Mouse (Mus musculus) thymus, adult 2 months (tissue): ENCODE measurements around the gene 4930523C07Rik. TPM values are rescaled to one million over a fixed set of nuclear protein-coding genes. Genes with fewer than 3 reads are reported as not detected.
A peak's percentile ranks its signal among the peaks of the same experiment; 100 is the strongest.

ENCODE experiments used
- DNase-seq: peaks from one replicate; pipeline ENCODE4 v3.0.0; 2021
- H3K27ac ChIP-seq: fragments of 200-500 bp; 2 replicates; pipeline ENCODE4 v1.5.1; 2012; ENCODE audit warnings: low read length, control low read depth; ENCODE audit not compliant: control insufficient read depth, insufficient read depth
- H3K27me3 ChIP-seq: fragments of 200-500 bp; 2 replicates; pipeline ENCODE4 v1.6.1; 2012; ENCODE audit warnings: mild to moderate bottlenecking, low read length, moderate library complexity, mixed read lengths; ENCODE audit not compliant: control insufficient read depth, insufficient read depth
- H3K36me3 ChIP-seq: fragments of 200-500 bp; 2 replicates; pipeline ENCODE4 v1.6.1; 2012; ENCODE audit warnings: mild to moderate bottlenecking, low read length, moderate library complexity; ENCODE audit not compliant: control insufficient read depth, insufficient read depth
- H3K4me1 ChIP-seq: fragments of 200-500 bp; replicated peaks from 2 replicates; pipeline ENCODE4 v1.6.1; 2012; ENCODE audit warnings: low read length; ENCODE audit not compliant: control insufficient read depth, insufficient read depth
- H3K4me3 ChIP-seq: fragments of 200-500 bp; 2 replicates; pipeline ENCODE4 v1.5.1; 2012; ENCODE audit warnings: mild to moderate bottlenecking, low read length, control low read depth, moderate library complexity; ENCODE audit not compliant: control insufficient read depth, insufficient read depth
- CTCF ChIP-seq: fragments of 200-500 bp; IDR thresholded peaks from 2 replicates; pipeline ENCODE4 v1.5.1; 2012; ENCODE audit warnings: mild to moderate bottlenecking, control low read depth, low read length, moderate library complexity, borderline replicate concordance; ENCODE audit not compliant: control insufficient read depth, poor library complexity, insufficient read depth; ENCODE audit errors: extremely low read depth
- POLR2A ChIP-seq: fragments of 200-500 bp; IDR thresholded peaks from 2 replicates; pipeline ENCODE4 v1.6.1; 2012; ENCODE audit warnings: mild to moderate bottlenecking, low read length, control low read depth, moderate library complexity; ENCODE audit not compliant: control insufficient read depth, poor library complexity, insufficient read depth; ENCODE audit errors: extremely low read depth
- WGBS: fragments of 180-500 bp; shearing (Covaris S2); methylation state at CpG from one replicate; pipeline ENCODE4 v1.1.7; 2018; 5-methylcytosine and 5-hydroxymethylcytosine counted together
- polyA plus RNA-seq: library from polyadenylated mRNA; depleted of rRNA; stranded (reverse); fragments of >200 nt; gene quantifications from 2 replicates; pipeline ENCODE4 v1.2.3, GENCODE M21; 2012

Gene 4930523C07Rik
- polyA plus RNA-seq, 1 experiment: 25.8 TPM

- 46% methylated on average over 3 of the region's 3 CpGs for WGBS
- DNase-seq: no peak
- Histone ChIP-seq H3K36me3 (no peaks in the 10 kb centered on the region), H3K4me3 (peak overlapping the region; percentile 94), H3K27me3 (no peaks in the 10 kb centered on the region), H3K4me1 (peaks cover 29% of the 10 kb centered on the region), H3K27ac (peak overlapping the region; percentile 86)
- no peak for TF ChIP-seq POLR2A
- no peak for TF ChIP-seq CTCF
Observed at GRCm38 (mm10) chr1:160045056-160045715, 1.0 kb downstream of the 4930523C07Rik start.

- Histone ChIP-seq H3K4me1 (peaks cover 26% of the 10 kb centered on the region), H3K36me3 (no peaks in the 10 kb centered on the region), H3K27me3 (no peaks in the 10 kb centered on the region), H3K27ac (no peak overlapping the region; the same call in 1 of the 2 replicates), H3K4me3 (no peak overlapping the region)
- no peak for DNase-seq
- 52% methylated on average over 5 of the region's 5 CpGs for WGBS
- no peak for TF ChIP-seq POLR2A
- no peak for TF ChIP-seq CTCF
Observed at GRCm38 (mm10) chr1:160045971-160046370, 1.8 kb downstream of the 4930523C07Rik start.

- peaks cover 26% of the 10 kb centered on the region for H3K4me1 ChIP-seq
- WGBS: 78% methylated on average over 4 of the region's 4 CpGs
- H3K36me3 ChIP-seq: no peaks in the 10 kb centered on the region
- no peak overlapping the region; the same call in 1 of the 2 replicates for H3K27ac ChIP-seq
- H3K4me3 ChIP-seq: no peak overlapping the region
- DNase-seq: no peak
- no peaks in the 10 kb centered on the region for H3K27me3 ChIP-seq
- TF ChIP-seq CTCF: no peak
- TF ChIP-seq POLR2A: no peak
Observed at GRCm38 (mm10) chr1:160046786-160047185, 2.6 kb downstream of the 4930523C07Rik start.

- Histone ChIP-seq H3K27ac (no peak overlapping the region), H3K4me3 (no peak overlapping the region), H3K4me1 (peaks cover 29% of the 10 kb centered on the region), H3K36me3 (no peaks in the 10 kb centered on the region), H3K27me3 (no peaks in the 10 kb centered on the region)
- no peak for TF ChIP-seq CTCF
- TF ChIP-seq POLR2A: no peak
- DNase-seq: no peak
- WGBS: 83% methylated on average over 7 of the region's 7 CpGs
Observed at GRCm38 (mm10) chr1:160047481-160047931, 3.3 kb downstream of the 4930523C07Rik start.

- no peak overlapping the region for H3K27ac ChIP-seq
Observed at GRCm38 (mm10) chr1:160049131-160049880, 5.1 kb downstream of the 4930523C07Rik start.

GRCm38 (mm10) chr1:160050898-160051297, 6.7 kb downstream of the 4930523C07Rik start:
- TF ChIP-seq CTCF: no peak
- TF ChIP-seq POLR2A: no peak
- no peak overlapping the region for H3K4me3 ChIP-seq
- 98% methylated on average over 6 of the region's 6 CpGs for WGBS
- H3K36me3 ChIP-seq: no peaks in the 10 kb centered on the region; the same call in 1 of the 2 replicates
- no peak overlapping the region for H3K27ac ChIP-seq
- H3K4me1 ChIP-seq: peaks cover 36% of the 10 kb centered on the region
- H3K27me3 ChIP-seq: no peaks in the 10 kb centered on the region
- DNase-seq: no peak

More at GRCm38 (mm10) chr1:160049131-160049880, 5.1 kb downstream of the 4930523C07Rik start:
- DNase-seq: no peak
- peaks cover 34% of the 10 kb centered on the region for H3K4me1 ChIP-seq
- H3K27me3 ChIP-seq: no peaks in the 10 kb centered on the region
- WGBS: 95% methylated on average over 5 of the region's 5 CpGs
- no peak overlapping the region for H3K4me3 ChIP-seq
- TF ChIP-seq CTCF (no peak), POLR2A (no peak)
- H3K36me3 ChIP-seq: no peaks in the 10 kb centered on the region; the same call in 1 of the 2 replicates
